Mouse (Mus musculus): ENCODE data around the gene P2rx7. TPM values are rescaled to one million over a fixed set of nuclear protein-coding genes. Genes with fewer than 3 reads are reported as not detected.

The P2rx7 gene
- polyA plus RNA-seq, 1 experiment from 2014 or later, result 2.1 TPM

- peak; percentile 12 for ATAC-seq
- Histone ChIP-seq H3K36me3 (ENCODE audit: control insufficient read depth, insufficient read depth, low read length) (no peaks in the 10 kb centered on the region), H3K4me2 (ENCODE audit: low read depth, low read length) (peak overlapping the region; percentile 66), H3K27ac (ENCODE audit: low read length) (peak overlapping the region; percentile 87), H3K27me3 (replicated peaks; ENCODE audit: control insufficient read depth, insufficient read depth, low read length) (no peaks in the 10 kb centered on the region), H3K9ac (ENCODE audit: low read depth, low read length) (peak overlapping the region; percentile 80), H3K9me3 (ENCODE audit: control insufficient read depth, low read length) (no peaks in the 10 kb centered on the region), H3K4me3 (ENCODE audit: low read length) (peak overlapping the region; percentile 67), H3K4me1 (ENCODE audit: control insufficient read depth, insufficient read depth, low read length) (peaks cover 5% of the 10 kb centered on the region)
- 50% methylated on average over 5 of the region's 5 CpGs for WGBS
Measured at GRCm38 (mm10) chr5:122706917-122707275, 63.2 kb downstream of the P2rx7 start.

- ATAC-seq, result peak; percentile 93
- Histone ChIP-seq H3K4me1 (ENCODE audit: control insufficient read depth, insufficient read depth, low read length) (peaks cover 5% of the 10 kb centered on the region), H3K9me3 (ENCODE audit: control insufficient read depth, low read length) (no peaks in the 10 kb centered on the region; the same call in 1 of the 2 replicates), H3K27ac (ENCODE audit: low read length) (peak within 1 kb of the TSS; percentile 87), H3K27me3 (replicated peaks; ENCODE audit: control insufficient read depth, insufficient read depth, low read length) (no peaks in the 10 kb centered on the region), H3K9ac (ENCODE audit: low read depth, low read length) (peak within 1 kb of the TSS; percentile 80), H3K36me3 (ENCODE audit: control insufficient read depth, insufficient read depth, low read length) (no peaks in the 10 kb centered on the region), H3K4me3 (ENCODE audit: low read length) (peak within 1 kb of the TSS; percentile 67), H3K4me2 (ENCODE audit: low read depth, low read length) (peak within 1 kb of the TSS; percentile 66)
- WGBS, result under 1% methylated on average over 64 of the region's 66 CpGs
Measured at GRCm38 (mm10) chr5:122707276-122708181, 63.8 kb downstream of the P2rx7 start, which contains the start of gene P2rx4. P2rx4 (plus strand) TSS chr5:122707544.

- no peak overlapping the region for H3K9ac ChIP-seq (ENCODE audit: low read depth, low read length)
- H3K36me3 ChIP-seq (ENCODE audit: control insufficient read depth, insufficient read depth, low read length), result no peaks in the 10 kb centered on the region
- 83% methylated on average over 6 of the region's 6 CpGs for WGBS
- peaks cover 4% of the 10 kb centered on the region; the same call in 1 of the 2 replicates for H3K9me3 ChIP-seq (ENCODE audit: control insufficient read depth, low read length)
- H3K4me1 ChIP-seq (ENCODE audit: control insufficient read depth, insufficient read depth, low read length), result peaks cover 5% of the 10 kb centered on the region
- no peak overlapping the region for H3K4me3 ChIP-seq (ENCODE audit: low read length)
- no peak for ATAC-seq
- no peaks in the 10 kb centered on the region for H3K27me3 ChIP-seq (replicated peaks; ENCODE audit: control insufficient read depth, insufficient read depth, low read length)
- H3K4me2 ChIP-seq (ENCODE audit: low read depth, low read length), result no peak overlapping the region
- H3K27ac ChIP-seq (ENCODE audit: low read length), result no peak overlapping the region
Measured at GRCm38 (mm10) chr5:122708819-122709218, 65.1 kb downstream of the P2rx7 start.

- 71% methylated on average over 1 of the region's 1 CpGs for WGBS
- ATAC-seq, result no peak
- peaks cover 4% of the 10 kb centered on the region; the same call in 1 of the 2 replicates for H3K9me3 ChIP-seq (ENCODE audit: control insufficient read depth, low read length)
Measured at GRCm38 (mm10) chr5:122715723-122716122, 72.0 kb downstream of the P2rx7 start.

GRCm38 (mm10) chr5:122716793-122717192 lies 73.1 kb downstream of the P2rx7 start:
- ATAC-seq, result no peak
- Histone ChIP-seq H3K4me3 (ENCODE audit: low read length) (no peak overlapping the region), H3K27ac (ENCODE audit: low read length) (no peak overlapping the region), H3K36me3 (ENCODE audit: control insufficient read depth, insufficient read depth, low read length) (no peaks in the 10 kb centered on the region), H3K27me3 (replicated peaks; ENCODE audit: control insufficient read depth, insufficient read depth, low read length) (no peaks in the 10 kb centered on the region), H3K9ac (ENCODE audit: low read depth, low read length) (no peak overlapping the region), H3K4me1 (ENCODE audit: control insufficient read depth, insufficient read depth, low read length) (no peaks in the 10 kb centered on the region), H3K4me2 (ENCODE audit: low read depth, low read length) (no peak overlapping the region), H3K9me3 (ENCODE audit: control insufficient read depth, low read length) (peaks cover 4% of the 10 kb centered on the region; the same call in 1 of the 2 replicates)
- 96% methylated on average over 2 of the region's 2 CpGs for WGBS

More at GRCm38 (mm10) chr5:122715723-122716122, 72.0 kb downstream of the P2rx7 start:
- Histone ChIP-seq H3K27ac (ENCODE audit: low read length) (no peak overlapping the region), H3K36me3 (ENCODE audit: control insufficient read depth, insufficient read depth, low read length) (no peaks in the 10 kb centered on the region), H3K4me2 (ENCODE audit: low read depth, low read length) (no peak overlapping the region), H3K9ac (ENCODE audit: low read depth, low read length) (no peak overlapping the region), H3K4me3 (ENCODE audit: low read length) (no peak overlapping the region), H3K27me3 (replicated peaks; ENCODE audit: control insufficient read depth, insufficient read depth, low read length) (no peaks in the 10 kb centered on the region), H3K4me1 (ENCODE audit: control insufficient read depth, insufficient read depth, low read length) (no peaks in the 10 kb centered on the region)

GRCm38 (mm10) chr5:122718400-122718799 lies 74.7 kb downstream of the P2rx7 start:
- no peak for ATAC-seq
- no peak overlapping the region for H3K4me3 ChIP-seq (ENCODE audit: low read length)
- H3K27ac ChIP-seq (ENCODE audit: low read length), result no peak overlapping the region
- no peaks in the 10 kb centered on the region for H3K36me3 ChIP-seq (ENCODE audit: control insufficient read depth, insufficient read depth, low read length)
- H3K9ac ChIP-seq (ENCODE audit: low read depth, low read length), result no peak overlapping the region
- 53% methylated on average over 7 of the region's 7 CpGs for WGBS
- H3K4me2 ChIP-seq (ENCODE audit: low read depth, low read length), result no peak overlapping the region
- no peaks in the 10 kb centered on the region for H3K9me3 ChIP-seq (ENCODE audit: control insufficient read depth, low read length)
- H3K4me1 ChIP-seq (ENCODE audit: control insufficient read depth, insufficient read depth, low read length), result no peaks in the 10 kb centered on the region
- H3K27me3 ChIP-seq (replicated peaks; ENCODE audit: control insufficient read depth, insufficient read depth, low read length), result no peaks in the 10 kb centered on the region

GRCm38 (mm10) chr5:122719168-122719567 lies 75.5 kb downstream of the P2rx7 start:
- H3K27ac ChIP-seq (ENCODE audit: low read length), result no peak overlapping the region
- H3K4me3 ChIP-seq (ENCODE audit: low read length), result no peak overlapping the region
- H3K27me3 ChIP-seq (replicated peaks; ENCODE audit: control insufficient read depth, insufficient read depth, low read length), result no peaks in the 10 kb centered on the region
- no peak overlapping the region for H3K4me2 ChIP-seq (ENCODE audit: low read depth, low read length)
- H3K4me1 ChIP-seq (ENCODE audit: control insufficient read depth, insufficient read depth, low read length), result no peaks in the 10 kb centered on the region
- no peak for ATAC-seq
- no peaks in the 10 kb centered on the region for H3K36me3 ChIP-seq (ENCODE audit: control insufficient read depth, insufficient read depth, low read length)
- no peak overlapping the region for H3K9ac ChIP-seq (ENCODE audit: low read depth, low read length)
- WGBS, result 91% methylated on average over 8 of the region's 8 CpGs
- H3K9me3 ChIP-seq (ENCODE audit: control insufficient read depth, low read length), result no peaks in the 10 kb centered on the region

GRCm38 (mm10) chr5:122725453-122725852 lies 81.7 kb downstream of the P2rx7 start:
- WGBS, result 87% methylated on average over 13 of the region's 13 CpGs

GRCm38 (mm10) chr5:122726068-122726467 lies 82.4 kb downstream of the P2rx7 start:
- H3K4me3 ChIP-seq (ENCODE audit: low read length), result no peak overlapping the region
- H3K9ac ChIP-seq (ENCODE audit: low read depth, low read length), result no peak overlapping the region
- ATAC-seq, result peak; percentile 41; the same call in 1 of the 2 replicates
- H3K36me3 ChIP-seq (ENCODE audit: control insufficient read depth, insufficient read depth, low read length), result no peaks in the 10 kb centered on the region
- no peaks in the 10 kb centered on the region for H3K27me3 ChIP-seq (replicated peaks; ENCODE audit: control insufficient read depth, insufficient read depth, low read length)
- 18% methylated on average over 7 of the region's 7 CpGs for WGBS
- no peak overlapping the region for H3K4me2 ChIP-seq (ENCODE audit: low read depth, low read length)
- H3K27ac ChIP-seq (ENCODE audit: low read length), result no peak overlapping the region
- H3K4me1 ChIP-seq (ENCODE audit: control insufficient read depth, insufficient read depth, low read length), result 0 out of 2 replicates have a peak, but pooled peaks cover 3% of the 10 kb centered on the region
- H3K9me3 ChIP-seq (ENCODE audit: control insufficient read depth, low read length), result no peaks in the 10 kb centered on the region

More at GRCm38 (mm10) chr5:122725453-122725852, 81.7 kb downstream of the P2rx7 start:
- H3K4me3 ChIP-seq (ENCODE audit: low read length), result no peak overlapping the region
- H3K36me3 ChIP-seq (ENCODE audit: control insufficient read depth, insufficient read depth, low read length), result no peaks in the 10 kb centered on the region
- no peak overlapping the region for H3K9ac ChIP-seq (ENCODE audit: low read depth, low read length)
- no peak overlapping the region for H3K4me2 ChIP-seq (ENCODE audit: low read depth, low read length)
- H3K27me3 ChIP-seq (replicated peaks; ENCODE audit: control insufficient read depth, insufficient read depth, low read length), result no peaks in the 10 kb centered on the region
- ATAC-seq, result no peak
- H3K9me3 ChIP-seq (ENCODE audit: control insufficient read depth, low read length), result no peaks in the 10 kb centered on the region
- H3K4me1 ChIP-seq (ENCODE audit: control insufficient read depth, insufficient read depth, low read length), result 0 out of 2 replicates have a peak, but pooled peaks cover under 1% of the 10 kb centered on the region
- no peak overlapping the region for H3K27ac ChIP-seq (ENCODE audit: low read length)

Measured in intestine, embryonic 16.5 days (tissue).